In the genomic region with DNA sequence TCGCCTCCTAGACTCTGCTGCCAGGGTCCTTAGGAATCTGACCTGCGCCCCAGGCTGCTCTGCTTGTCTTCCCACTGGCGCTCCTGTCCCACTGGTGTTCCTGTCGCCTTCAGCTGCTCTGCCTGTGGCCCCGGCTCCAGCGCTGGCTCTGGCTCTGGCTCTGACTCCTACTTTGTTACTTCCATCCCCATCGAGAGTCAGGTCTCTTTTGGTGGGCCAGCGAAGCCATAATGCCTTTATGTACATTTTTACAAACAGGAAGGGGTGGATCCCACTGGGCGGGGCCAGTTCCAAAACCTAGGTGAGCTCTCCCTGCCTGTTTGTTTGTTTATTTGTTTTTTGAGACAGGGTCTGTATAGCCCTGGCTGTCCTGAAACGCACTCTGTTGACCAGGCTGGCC, we compare ENCODE assay signal across 28 mouse cellular contexts. TPM values are rescaled to one million over a fixed set of nuclear protein-coding genes. Genes with fewer than 3 reads are reported as not detected.
"Had no signal": no experiment of that assay in that cellular context is flagged by ENCODE, and none has a peak within 500 bp of the region (broad histone marks: within the 10 kb centered on the region; RNA-seq: fewer than 3 reads in every experiment).

No protein-coding gene starts in this region.

- H3K4me3 ChIP-seq: gastrocnemius, adult 2 months; heart, adult 2 months; heart, embryonic 15.5 days; hindbrain, embryonic 10.5 days; hindbrain, embryonic 12.5 days; intestine, embryonic 15.5 days; layer of hippocampus, adult 2 months; limb, embryonic 10.5 days; limb, embryonic 12.5 days had no signal

- H3K27me3 ChIP-seq: hindbrain, embryonic 12.5 days; intestine, embryonic 15.5 days had no signal

- H3K27ac ChIP-seq: gastrocnemius, adult 2 months; heart, adult 2 months; heart, embryonic 13.5 days; heart, embryonic 15.5 days; hindbrain, embryonic 10.5 days; hindbrain, embryonic 12.5 days; hindbrain, embryonic 14.5 days; intestine, embryonic 15.5 days; layer of hippocampus, adult 2 months; limb, embryonic 10.5 days; limb, embryonic 12.5 days had no signal

- H3K4me1 ChIP-seq: heart, embryonic 13.5 days; heart, embryonic 15.5 days; hindbrain, embryonic 10.5 days; hindbrain, embryonic 12.5 days; intestine, embryonic 15.5 days; limb, embryonic 10.5 days; limb, embryonic 12.5 days had no signal

- DNase-seq: gastrocnemius, adult 2 months; gastrocnemius, postnatal 10 days; gastrocnemius, postnatal 25 days; heart, adult 2 months; heart, postnatal 4 days; kidney, adult 18-20 months; kidney, adult 8-10 months; kidney, postnatal 10 days; kidney, postnatal 25 days; kidney, postnatal 4 days; liver had no signal

- H3K36me3 ChIP-seq: heart, embryonic 13.5 days; heart, embryonic 15.5 days; hindbrain, embryonic 12.5 days; intestine, embryonic 15.5 days; limb, embryonic 12.5 days had no signal

- H3K9ac ChIP-seq: heart, embryonic 13.5 days; heart, embryonic 15.5 days; hindbrain, embryonic 12.5 days; hindbrain, embryonic 14.5 days; intestine, embryonic 15.5 days; limb, embryonic 12.5 days had no signal

RNA-seq across cellular contexts. Expression of a gene that starts 20.1 kb away (rescaled TPM):
- total RNA-seq: gastrocnemius, adult 2 months; gastrocnemius, postnatal 10 days; gastrocnemius, postnatal 25 days; gastrocnemius, postnatal 4 days; granulocyte monocyte progenitor cell, adult 5-6 weeks; heart, adult 2 months; heart, postnatal 25 days; heart, postnatal 4 days; layer of hippocampus, adult 2 months; layer of hippocampus, postnatal 10 days; layer of hippocampus, postnatal 25 days; left cerebral cortex, adult 8-10 months; left cerebral cortex, postnatal 10 days; left cerebral cortex, postnatal 36 days had no signal
